Mouse (Mus musculus): Measurements from ENCODE around the gene Pter.

Gene Pter

GRCm38 (mm10) chr2:12923804-12924591, at the start of gene Pter:
TSS of gene Pter (plus strand) at chr2:12924041.
- peak; percentile 97 for DNase-seq (ENCODE audit: low read depth, low spot score)

GRCm38 (mm10) chr2:12874232-12874631, 49.6 kb upstream of the Pter start:
- no peak for DNase-seq (ENCODE audit: low read depth, low spot score)

GRCm38 (mm10) chr2:12879492-12879891, 44.3 kb upstream of the Pter start:
- DNase-seq (ENCODE audit: low read depth, low spot score) = no peak

GRCm38 (mm10) chr2:12881009-12881408, 42.8 kb upstream of the Pter start:
- no peak for DNase-seq (ENCODE audit: low read depth, low spot score)

GRCm38 (mm10) chr2:12883276-12883914, 40.4 kb upstream of the Pter start:
- DNase-seq (ENCODE audit: low read depth, low spot score) = no peak

GRCm38 (mm10) chr2:12887015-12887414, 36.8 kb upstream of the Pter start:
- DNase-seq (ENCODE audit: low read depth, low spot score) = no peak

- DNase-seq (ENCODE audit: low read depth, low spot score) = no peak
These were observed 18.1 kb upstream of the Pter start for GRCm38 (mm10) chr2:12905786-12906185.

GRCm38 (mm10) chr2:12925643-12926042, 1.8 kb downstream of the Pter start:
- no peak for DNase-seq (ENCODE audit: low read depth, low spot score)

- no peak for DNase-seq (ENCODE audit: low read depth, low spot score)
These were observed 6.5 kb downstream of the Pter start for GRCm38 (mm10) chr2:12930338-12930737.

GRCm38 (mm10) chr2:12933905-12934304, 10.1 kb downstream of the Pter start:
- no peak for DNase-seq (ENCODE audit: low read depth, low spot score)

GRCm38 (mm10) chr2:12935286-12935685, 11.4 kb downstream of the Pter start:
- no peak for DNase-seq (ENCODE audit: low read depth, low spot score)

- DNase-seq (ENCODE audit: low read depth, low spot score) = no peak
These were observed 13.8 kb downstream of the Pter start for GRCm38 (mm10) chr2:12937461-12938217.

- no peak for DNase-seq (ENCODE audit: low read depth, low spot score)
These were observed 14.8 kb downstream of the Pter start for GRCm38 (mm10) chr2:12938641-12939040.

GRCm38 (mm10) chr2:12956703-12957424, 33.0 kb downstream of the Pter start:
- DNase-seq (ENCODE audit: low read depth, low spot score) = no peak

GRCm38 (mm10) chr2:12970049-12970724, 46.3 kb downstream of the Pter start:
- no peak for DNase-seq (ENCODE audit: low read depth, low spot score)

GRCm38 (mm10) chr2:12973752-12974151, 49.9 kb downstream of the Pter start:
- DNase-seq (ENCODE audit: low read depth, low spot score) = no peak

- DNase-seq (ENCODE audit: low read depth, low spot score) = no peak
These were observed 53.5 kb downstream of the Pter start for GRCm38 (mm10) chr2:12977367-12977766.

- no peak for DNase-seq (ENCODE audit: low read depth, low spot score)
These were observed 54.9 kb downstream of the Pter start for GRCm38 (mm10) chr2:12978771-12979170.

GRCm38 (mm10) chr2:12984901-12985732, 61.3 kb downstream of the Pter start:
- no peak for DNase-seq (ENCODE audit: low read depth, low spot score)

- DNase-seq (ENCODE audit: low read depth, low spot score) = no peak
These were observed 76.2 kb downstream of the Pter start for GRCm38 (mm10) chr2:13000026-13000425.

Data from ES-CJ7 (cell line).